Mouse (Mus musculus) left cerebral cortex, adult 9 months (tissue): ENCODE data around the gene Gm10428.
"Not testable (repeated sequence)": the region's sequence is repeated elsewhere in the genome, so short reads cannot be mapped to it uniquely, and the experiment has no call there.

Source experiments
- DNase-seq, 2 experiments: peaks; one replicate each; pipeline ENCODE4 v3.0.0; 2022; ENCODE audit warnings: low spot score in 2 of 2

The Gm10428 gene

DNA sequence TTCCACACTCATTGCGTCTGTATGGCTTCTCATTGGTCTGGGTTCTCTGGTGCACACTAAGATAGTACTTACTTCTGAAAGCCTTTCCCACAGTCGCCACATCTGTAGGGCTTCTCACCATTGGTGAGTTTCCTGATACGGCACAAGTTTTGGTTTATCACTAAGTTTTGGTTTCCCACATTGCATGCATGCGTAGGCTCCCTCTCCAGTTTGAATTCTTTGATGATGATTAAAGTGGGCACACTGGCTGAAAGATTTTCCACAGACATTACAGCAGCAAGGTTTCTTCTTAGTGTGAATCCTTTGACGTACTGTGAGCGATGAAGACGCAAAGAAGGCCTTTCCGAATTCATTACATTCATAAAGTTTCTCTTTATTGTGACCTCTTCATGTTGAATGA is at the start of gene Gm10428:
TSS of gene Gm10428 (plus strand) at position 321 of the 400 bp plus-strand sequence.
- no peak for DNase-seq

DNA sequence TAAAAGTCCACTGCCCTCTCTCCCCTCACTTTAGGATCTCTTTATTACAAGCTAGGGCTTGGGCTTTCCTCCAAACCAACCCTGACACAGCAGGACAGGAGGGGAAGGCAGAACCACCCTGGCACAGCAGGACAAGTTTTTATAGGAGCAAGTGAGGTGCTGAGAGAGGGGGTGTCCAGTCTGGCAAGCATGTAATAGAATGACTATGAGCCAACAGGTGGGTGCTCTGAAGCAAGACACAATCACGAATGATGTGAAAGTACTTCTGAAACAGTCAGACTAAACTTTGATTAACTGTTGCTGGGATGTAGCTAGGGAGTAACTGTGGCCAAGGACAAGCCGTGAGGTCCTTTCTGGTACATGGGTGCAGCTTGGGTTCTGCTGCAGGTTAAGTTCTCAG is 46.8 kb upstream of the Gm10428 start:
- no peak for DNase-seq

DNA sequence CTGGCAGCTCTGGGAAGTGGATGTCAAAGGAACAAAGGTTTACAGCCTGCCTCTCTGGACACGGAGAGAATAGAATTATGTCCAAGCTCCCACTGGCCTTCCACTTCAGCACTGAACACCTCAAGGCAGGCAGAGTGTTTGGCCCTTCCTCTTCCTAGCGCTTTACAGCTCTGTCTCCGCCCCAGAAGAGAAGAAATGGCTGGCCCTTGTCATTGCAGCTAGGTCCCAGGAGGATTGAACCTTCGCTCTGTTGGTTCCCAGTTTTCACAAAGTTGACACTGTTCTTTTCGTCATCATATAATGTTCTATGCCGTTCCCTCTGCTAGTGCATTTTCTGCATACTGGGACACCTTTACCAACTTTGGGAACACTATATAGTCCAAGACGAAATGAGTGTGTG is 44.6 kb upstream of the Gm10428 start:
- DNase-seq = no peak

GRCm38 (mm10) chr11:62710657-62711056 is 42.2 kb upstream of the Gm10428 start:
- no peak for DNase-seq

- DNase-seq = no peak
These were observed 24.6 kb upstream of the Gm10428 start for GRCm38 (mm10) chr11:62728276-62728675.

- DNase-seq = peak; percentile 86 to 93
These were observed 21.4 kb upstream of the Gm10428 start, which contains the start of gene Zfp287 for GRCm38 (mm10) chr11:62731311-62732021. Zfp287 (minus strand) TSS chr11:62731905.

DNA sequence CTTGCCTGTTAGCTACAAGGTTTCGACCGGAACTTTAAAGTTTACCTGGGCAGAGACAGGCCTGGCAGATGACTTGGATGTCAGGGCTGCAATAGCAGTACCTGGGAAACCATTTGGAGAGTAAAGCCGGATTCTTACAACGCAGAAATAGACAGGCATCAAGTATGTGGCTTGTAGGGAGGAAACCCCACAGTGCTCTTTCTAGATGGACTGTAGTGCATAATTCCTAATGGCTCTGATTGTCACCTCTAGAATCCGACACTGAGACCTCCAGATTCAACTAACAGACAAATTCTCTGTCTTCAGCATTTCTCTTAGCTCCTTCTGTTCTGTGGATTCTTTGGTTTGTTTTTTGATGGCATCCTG is 20.9 kb upstream of the Gm10428 start:
- no peak for DNase-seq

DNA sequence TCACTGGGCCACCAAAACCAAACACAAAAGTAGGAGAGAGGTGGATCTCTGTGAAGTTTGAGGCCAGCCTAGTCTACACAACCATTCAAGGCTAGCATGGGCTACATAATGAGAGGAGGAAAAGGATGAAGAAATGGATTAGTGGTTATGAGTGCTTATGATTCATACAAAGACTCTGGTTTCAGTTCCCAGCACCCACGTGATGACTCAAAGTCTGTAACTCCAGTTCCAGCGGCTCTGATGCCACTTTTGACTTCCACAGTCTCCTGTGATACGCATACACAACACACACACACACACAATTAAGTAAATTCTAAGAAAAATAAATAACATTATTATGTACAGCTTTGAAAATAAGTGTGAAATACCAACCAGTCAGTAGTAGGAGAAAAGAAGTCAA is 20.2 kb upstream of the Gm10428 start:
- no peak for DNase-seq

GRCm38 (mm10) chr11:62741186-62741585 is 11.7 kb upstream of the Gm10428 start:
- no peak for DNase-seq

DNA sequence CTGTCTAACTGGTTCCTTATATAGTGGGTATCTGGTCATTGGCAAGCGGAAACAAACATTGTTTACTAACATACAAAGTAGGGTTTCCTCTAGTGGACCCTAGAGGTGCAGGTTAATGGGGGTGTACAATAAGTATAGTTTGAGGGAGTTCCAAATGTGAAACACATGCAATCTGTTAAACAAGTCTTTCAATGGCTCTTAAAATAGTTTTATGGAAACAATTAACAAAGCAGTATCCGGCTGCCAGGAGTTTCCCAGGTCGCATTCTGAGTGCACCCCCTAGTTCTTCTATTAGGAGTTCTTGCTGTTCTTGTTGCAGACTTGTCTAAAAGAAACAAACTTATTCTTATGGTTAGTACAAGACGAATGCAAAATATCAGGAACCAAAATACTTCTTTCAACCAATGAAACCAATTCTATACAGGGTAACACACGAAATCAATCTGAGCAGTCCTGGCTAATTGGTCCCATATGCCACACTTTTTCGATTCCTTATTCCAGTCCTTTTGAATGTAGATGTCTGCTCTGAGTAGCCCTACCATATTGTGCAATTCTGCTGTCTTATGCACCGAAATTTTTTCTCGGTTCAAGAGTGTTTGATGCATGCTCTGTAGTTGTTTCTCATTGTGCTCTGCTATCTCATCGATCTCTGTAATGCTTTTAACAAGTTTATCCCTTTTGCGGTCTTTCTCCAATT is 10.5 kb upstream of the Gm10428 start:
- DNase-seq = no peak

DNA sequence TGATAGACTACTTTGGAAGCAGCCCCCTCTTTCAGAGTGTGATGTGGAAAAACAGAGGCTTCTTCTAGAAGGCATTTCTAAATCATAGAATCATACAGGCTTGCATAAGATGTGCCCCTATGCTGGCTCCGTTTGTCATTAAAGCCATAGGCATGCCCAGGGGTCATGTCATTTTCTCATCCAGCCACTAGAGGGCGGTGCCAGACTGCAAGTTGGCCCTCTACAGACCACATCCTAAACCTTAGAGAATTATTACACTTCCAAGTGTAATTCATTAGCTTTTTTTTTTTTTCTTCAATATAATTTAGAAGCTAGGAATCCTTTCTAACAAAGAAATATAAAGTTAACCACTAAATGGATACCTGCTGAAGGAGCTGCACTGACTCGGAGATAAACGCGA is 8.8 kb upstream of the Gm10428 start:
- peak; percentile 28 to 71 for DNase-seq

DNA sequence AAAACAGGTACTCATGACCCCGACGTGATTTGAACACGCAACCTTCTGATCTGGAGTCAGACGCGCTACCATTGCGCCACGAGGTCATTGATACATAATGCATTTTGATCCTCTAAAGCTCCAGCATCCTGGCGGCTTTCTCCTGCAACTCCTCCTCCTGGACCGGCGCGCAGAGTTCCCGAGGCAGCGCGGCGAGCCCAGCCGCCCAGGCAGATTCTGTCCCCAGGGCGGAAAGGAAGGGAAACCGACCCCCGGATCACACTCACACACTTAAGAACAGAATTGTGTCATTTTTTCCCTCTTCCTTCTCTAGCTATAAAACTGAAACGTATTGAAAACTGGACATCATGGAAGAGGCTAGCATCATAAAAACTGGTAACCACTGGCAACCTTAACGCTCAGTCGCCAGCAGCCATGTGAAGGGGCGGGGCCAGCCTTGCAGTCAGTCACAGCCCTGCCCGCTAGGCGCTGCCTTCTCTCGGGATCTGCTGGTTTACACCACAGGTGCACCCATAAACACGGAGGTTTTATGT is 6.8 kb upstream of the Gm10428 start:
- peak; percentile 27 to 82 for DNase-seq

- DNase-seq = no peak
These were observed 5.7 kb upstream of the Gm10428 start for GRCm38 (mm10) chr11:62747227-62747626.

DNA sequence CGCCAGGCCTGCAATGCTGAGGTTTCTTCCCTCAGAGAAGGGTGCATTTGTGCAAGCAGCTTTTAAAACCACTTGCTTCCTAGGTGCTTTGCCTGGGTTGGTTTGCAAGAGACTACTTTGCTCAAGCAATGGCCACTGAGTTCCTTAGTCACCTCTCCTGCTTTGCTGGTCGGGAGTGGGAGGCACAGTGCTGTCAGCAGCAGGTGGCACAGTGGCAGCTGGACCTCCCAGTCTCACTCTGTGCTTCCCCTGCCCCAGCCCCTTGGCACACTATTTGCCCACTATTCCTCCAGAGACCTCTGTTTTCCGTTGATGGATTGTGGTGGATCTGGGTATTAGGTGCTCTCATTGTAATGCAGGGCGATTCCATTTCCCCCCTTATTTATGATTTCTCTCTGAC is 4.8 kb upstream of the Gm10428 start:
- no peak for DNase-seq

DNA sequence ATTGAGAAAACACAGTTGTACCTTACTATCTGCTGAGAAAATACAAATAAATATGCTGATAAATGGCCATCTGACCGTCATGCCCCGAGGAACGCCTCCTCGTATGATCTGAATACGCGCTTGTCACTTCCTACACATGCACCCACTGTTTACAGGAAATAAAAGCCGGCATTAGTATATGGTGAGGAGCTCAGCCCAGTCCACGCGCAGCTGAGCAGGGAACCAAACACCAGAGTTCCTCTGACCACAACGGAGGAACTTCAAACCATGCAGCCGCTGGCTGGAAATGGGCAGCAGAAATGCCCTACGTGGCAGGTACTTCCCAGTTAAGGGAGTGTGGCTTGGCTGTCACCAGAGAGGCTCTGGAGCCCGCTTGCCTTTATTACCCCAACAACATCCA is 3.5 kb upstream of the Gm10428 start:
- not testable (repeated sequence) for DNase-seq

DNA sequence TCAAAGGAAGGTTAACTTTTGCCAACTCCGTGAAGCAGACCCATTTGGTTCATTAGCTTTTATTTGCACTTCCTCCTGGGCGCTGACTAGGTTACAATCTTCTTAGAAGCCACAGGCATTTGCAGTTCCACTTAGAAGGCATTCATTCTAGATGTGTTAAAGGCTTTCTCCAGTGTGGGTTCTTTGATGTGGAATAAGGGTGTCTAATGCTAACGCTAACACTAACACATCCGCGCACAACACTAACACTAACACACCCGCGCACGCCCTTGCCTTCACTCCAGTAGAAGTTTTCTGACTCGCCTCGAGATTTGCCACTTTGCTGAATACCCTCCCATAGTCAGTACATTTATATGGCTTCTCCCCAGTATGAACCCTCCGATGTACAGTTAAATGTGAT is 709 bp upstream of the Gm10428 start:
- DNase-seq = no peak

GRCm38 (mm10) chr11:62756456-62757142 is 3.7 kb downstream of the Gm10428 start:
- peak; percentile 75 to 92 for DNase-seq

- no peak for DNase-seq
These were observed 4.2 kb downstream of the Gm10428 start for GRCm38 (mm10) chr11:62757143-62757507.

DNA sequence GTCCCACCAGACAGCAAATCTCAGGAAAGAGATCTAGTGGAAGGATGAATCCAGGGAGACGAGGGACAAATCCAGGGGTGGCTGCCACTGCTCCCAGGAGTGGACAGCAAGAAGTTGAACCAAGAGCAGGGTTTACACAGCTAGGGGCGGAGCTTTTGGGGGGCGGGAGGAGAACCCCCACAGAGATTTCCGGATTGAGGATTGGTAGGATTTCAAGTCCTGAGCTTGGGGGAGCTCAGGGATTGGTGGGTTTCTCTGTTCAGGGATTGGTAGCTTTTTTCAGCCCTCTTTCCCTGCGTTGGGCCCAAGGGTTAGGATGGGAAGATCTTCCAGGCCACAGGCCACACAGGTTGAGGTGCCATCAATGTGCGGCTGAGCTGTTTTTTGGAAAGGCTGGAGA is 5.0 kb downstream of the Gm10428 start:
- no peak for DNase-seq

DNA sequence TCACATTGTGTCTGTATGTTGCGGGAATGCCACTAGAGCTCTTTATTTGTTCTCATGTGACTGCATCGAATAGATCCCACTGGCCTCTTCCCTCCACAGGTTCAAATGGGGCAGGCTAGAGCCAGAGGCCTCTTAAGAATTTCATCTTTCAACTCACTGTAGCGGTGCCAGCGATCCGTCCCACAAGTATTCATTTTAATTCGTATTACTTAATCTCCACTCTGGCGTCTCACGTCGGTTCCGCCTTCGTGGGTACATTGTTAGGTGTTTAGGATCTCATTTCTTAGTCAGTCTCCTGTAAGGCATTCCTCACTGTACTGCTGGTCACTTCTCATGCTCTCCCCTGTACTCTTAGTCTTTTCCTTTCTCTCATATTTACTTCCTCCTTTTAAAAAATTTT is 5.6 kb downstream of the Gm10428 start:
- no peak for DNase-seq

DNA sequence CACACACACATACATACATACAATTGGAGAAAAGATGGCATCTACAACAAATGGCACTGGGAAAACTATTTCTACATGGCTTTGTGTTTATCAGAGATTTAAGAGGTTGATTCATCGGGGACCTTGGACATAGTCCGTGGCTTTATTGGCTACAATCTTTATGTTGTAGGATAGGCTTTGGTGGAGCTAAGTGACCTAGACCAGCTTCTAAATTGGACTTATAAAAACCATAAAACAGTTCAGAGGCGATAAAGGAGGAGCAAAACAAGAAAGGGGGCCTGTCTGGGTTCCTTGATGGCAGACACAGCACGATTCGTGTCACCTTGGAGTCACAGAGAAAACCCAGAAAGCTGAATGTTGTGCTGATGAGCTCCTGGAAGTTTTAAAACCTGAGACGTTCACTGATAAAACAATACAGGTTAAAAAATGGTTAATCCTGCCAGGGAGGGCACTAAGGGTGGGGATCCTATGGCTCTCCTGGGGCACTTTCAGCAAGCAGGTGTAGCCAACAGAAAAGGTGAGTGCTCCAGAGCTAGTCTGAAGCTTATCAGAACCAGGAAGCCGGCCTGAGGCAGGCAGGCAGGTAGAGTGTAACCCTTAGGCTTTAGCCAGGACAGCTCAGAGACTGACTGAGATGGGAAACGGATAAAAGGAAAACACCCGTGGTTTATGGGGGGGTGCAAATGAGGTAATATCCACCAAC is 8.0 kb downstream of the Gm10428 start:
- no peak for DNase-seq

DNA sequence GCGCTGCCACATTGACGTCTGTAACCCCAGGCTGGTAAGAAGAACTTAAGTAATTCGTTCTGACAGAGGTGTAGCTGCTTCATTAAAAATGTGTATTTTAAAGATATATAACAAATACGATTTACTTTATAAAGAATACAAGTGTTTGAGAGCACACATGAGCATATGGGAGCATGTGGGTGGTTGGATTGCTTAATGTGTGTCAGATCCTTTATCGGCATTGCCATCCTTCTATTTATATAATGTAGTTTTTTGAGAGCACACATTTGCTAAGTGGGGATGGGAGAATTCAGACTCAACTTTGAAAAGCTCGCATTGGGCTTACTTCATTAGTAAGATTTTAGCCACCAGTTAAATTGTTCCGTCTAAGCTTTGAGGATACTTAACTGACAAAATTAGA is 23.6 kb downstream of the Gm10428 start:
- peak in 1 of 2 experiments; percentile 22 for DNase-seq
